Mouse (Mus musculus) embryonic fibroblast, embryonic 13.5 days (primary cell): Measurements from ENCODE around the gene Sat2.

ENCODE experiments used
- CTCF ChIP-seq: IDR thresholded peaks from 2 replicates; pipeline ENCODE4 v1.5.1; 2011; ENCODE audit warnings: mild to moderate bottlenecking, control low read depth, low read length, moderate library complexity, borderline replicate concordance; ENCODE audit not compliant: insufficient read depth
- POLR2A ChIP-seq: IDR thresholded peaks from 2 replicates; pipeline ENCODE4 v1.6.1; 2011; ENCODE audit warnings: low read depth, mild to moderate bottlenecking, control low read depth, low read length, moderate library complexity

GRCm38 (mm10) chr11:69623006-69623405, 1.2 kb downstream of the Sat2 start:
- TF ChIP-seq CTCF (no peak), POLR2A (no peak)
